Mouse (Mus musculus): ENCODE results near the gene Olfr813. TPM values are rescaled to one million over a fixed set of nuclear protein-coding genes. Genes with fewer than 3 reads are reported as not detected.

Olfr813 gene
- not detected in 2 replicates for polyA plus RNA-seq (2012; rRNA removed; ENCODE audit: low replicate concordance)

GRCm38 (mm10) chr10:129855067-129855466, at the start of gene Olfr813:
Gene Olfr813, plus strand, starts transcription at chr10:129855367.

DNA sequence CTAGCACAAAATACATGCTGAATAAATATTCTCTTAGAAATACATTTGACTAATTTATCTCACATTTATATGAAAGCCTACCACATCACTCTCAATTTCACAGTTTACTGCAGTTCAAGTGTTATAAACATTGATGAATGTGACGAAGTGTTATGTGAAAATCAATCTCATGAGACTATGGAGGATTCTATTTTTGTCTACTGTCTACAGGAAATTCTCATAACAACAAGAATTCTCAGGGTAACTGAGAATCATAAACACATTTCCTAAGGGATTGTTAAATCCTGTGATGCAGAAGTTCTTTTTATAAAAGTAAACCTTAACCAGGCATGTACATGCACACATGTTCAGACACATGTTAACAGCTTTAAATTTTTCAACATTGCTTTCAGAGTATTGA, 9.2 kb upstream of the Olfr813 start, which contains the start of gene Olfr812:
TSS of gene Olfr812 (minus strand) at position 101 of the 400 bp plus-strand sequence.

GRCm38 (mm10) chr10:129879751-129880150, 24.6 kb downstream of the Olfr813 start, which contains the start of gene Olfr814:
Gene Olfr814, minus strand, starts transcription at chr10:129879851.

DNA sequence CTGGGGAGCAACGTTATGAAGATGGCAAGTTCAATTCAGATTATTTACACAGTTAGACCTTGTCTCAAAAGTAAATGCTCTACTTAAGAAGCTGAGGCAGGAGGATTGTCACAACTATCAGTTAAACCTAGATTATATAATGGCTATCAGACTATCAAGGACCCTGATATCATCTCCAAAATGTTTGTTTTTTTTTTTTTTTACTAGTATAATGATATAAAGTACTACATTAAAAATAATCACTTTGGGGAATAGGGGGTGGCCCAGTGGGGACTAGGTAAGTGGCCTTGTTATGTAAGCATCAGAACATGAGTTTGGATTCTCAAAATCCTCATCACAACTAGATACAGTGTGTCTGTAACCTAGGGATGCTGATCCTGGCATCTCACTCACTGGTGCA, 50.6 kb downstream of the Olfr813 start, which contains the start of gene Olfr815:
TSS of gene Olfr815 (minus strand) at position 101 of the 400 bp plus-strand sequence.

Other genes starting within 250 kb of the Olfr813 start
- gene Olfr796, start 242.8 kb upstream of the Olfr813 start, polyA plus RNA-seq (2012; rRNA removed; ENCODE audit: low replicate concordance) = not detected in 2 replicates
- not detected in 2 replicates for gene Olfr798, start 227.4 kb upstream of the Olfr813 start, polyA plus RNA-seq (2012; rRNA removed; ENCODE audit: low replicate concordance)
- gene Olfr799, start 217.9 kb upstream of the Olfr813 start, polyA plus RNA-seq (2012; rRNA removed; ENCODE audit: low replicate concordance) = not detected in 2 replicates
- not detected in 2 replicates for gene Olfr800, start 197.7 kb upstream of the Olfr813 start, polyA plus RNA-seq (2012; rRNA removed; ENCODE audit: low replicate concordance)
- not detected in 2 replicates for gene Olfr801, start 181.5 kb upstream of the Olfr813 start, polyA plus RNA-seq (2012; rRNA removed; ENCODE audit: low replicate concordance)
- not detected in 2 replicates for gene Olfr802, start 167.2 kb upstream of the Olfr813 start, polyA plus RNA-seq (2012; rRNA removed; ENCODE audit: low replicate concordance)
- not detected in 2 replicates for gene Olfr803, start 161.1 kb upstream of the Olfr813 start, polyA plus RNA-seq (2012; rRNA removed; ENCODE audit: low replicate concordance)
- not detected in 2 replicates for gene Olfr804, start 152.2 kb upstream of the Olfr813 start, polyA plus RNA-seq (2012; rRNA removed; ENCODE audit: low replicate concordance)
- gene Olfr805, start 126.0 kb upstream of the Olfr813 start, polyA plus RNA-seq (2012; rRNA removed; ENCODE audit: low replicate concordance) = not detected in 2 replicates
- gene Olfr806, start 113.4 kb upstream of the Olfr813 start, polyA plus RNA-seq (2012; rRNA removed; ENCODE audit: low replicate concordance) = not detected in 2 replicates
- gene Olfr807, start 97.6 kb upstream of the Olfr813 start, polyA plus RNA-seq (2012; rRNA removed; ENCODE audit: low replicate concordance) = not detected in 2 replicates
- not detected in 2 replicates for gene Olfr808, start 89.9 kb upstream of the Olfr813 start, polyA plus RNA-seq (2012; rRNA removed; ENCODE audit: low replicate concordance)
- not detected in 2 replicates for gene Olfr809, start 80.7 kb upstream of the Olfr813 start, polyA plus RNA-seq (2012; rRNA removed; ENCODE audit: low replicate concordance)
- not detected in 2 replicates for gene Olfr810, start 60.5 kb upstream of the Olfr813 start, polyA plus RNA-seq (2012; rRNA removed; ENCODE audit: low replicate concordance)
- not detected in 2 replicates for gene Olfr811, start 51.0 kb upstream of the Olfr813 start, polyA plus RNA-seq (2012; rRNA removed; ENCODE audit: low replicate concordance)
- gene Olfr812, start 9.3 kb upstream of the Olfr813 start, polyA plus RNA-seq (2012; rRNA removed; ENCODE audit: low replicate concordance) = not detected in 2 replicates
- gene Olfr814, start 24.5 kb downstream of the Olfr813 start, polyA plus RNA-seq (2012; rRNA removed; ENCODE audit: low replicate concordance) = not detected in 2 replicates
- gene Olfr815, start 50.5 kb downstream of the Olfr813 start, polyA plus RNA-seq (2012; rRNA removed; ENCODE audit: low replicate concordance) = not detected in 2 replicates
- gene Olfr816, start 60.2 kb downstream of the Olfr813 start, polyA plus RNA-seq (2012; rRNA removed; ENCODE audit: low replicate concordance) = not detected in 2 replicates
- gene Olfr818, start 93.7 kb downstream of the Olfr813 start, polyA plus RNA-seq (2012; rRNA removed; ENCODE audit: low replicate concordance) = not detected in 2 replicates
- gene Olfr819, start 111.9 kb downstream of the Olfr813 start, polyA plus RNA-seq (2012; rRNA removed; ENCODE audit: low replicate concordance) = not detected in 2 replicates
- gene Olfr247, start 120.8 kb downstream of the Olfr813 start, polyA plus RNA-seq (2012; rRNA removed; ENCODE audit: low replicate concordance) = not detected in 2 replicates
- not detected in 2 replicates for gene Gm10310, start 129.7 kb downstream of the Olfr813 start, polyA plus RNA-seq (2012; rRNA removed; ENCODE audit: low replicate concordance)
- gene Olfr820, start 157.3 kb downstream of the Olfr813 start, polyA plus RNA-seq (2012; rRNA removed; ENCODE audit: low replicate concordance) = not detected in 2 replicates
- not detected in 2 replicates for gene Olfr821, start 175.0 kb downstream of the Olfr813 start, polyA plus RNA-seq (2012; rRNA removed; ENCODE audit: low replicate concordance)
- not detected in 2 replicates for gene Olfr822, start 215.8 kb downstream of the Olfr813 start, polyA plus RNA-seq (2012; rRNA removed; ENCODE audit: low replicate concordance)